Mouse (Mus musculus): ENCODE results near the gene Irak1bp1.

GRCm38 (mm10) chr9:82831891-82832290 is 2.6 kb downstream of the Irak1bp1 start:
- TF ChIP-seq ELF1 (IDR thresholded peaks at IDR 0.05; ENCODE audit: low read depth, low read length) (no peak), MXI1 (IDR thresholded peaks at IDR 0.05; ENCODE audit: low read depth, low read length) (no peak), EP300 (IDR thresholded peaks at IDR 0.05; ENCODE audit: low read depth in 1 of 2, low read length in 2 of 2) (no peak), POLR2AphosphoS5 (IDR thresholded peaks at IDR 0.05; ENCODE audit: borderline replicate concordance, low read depth, low read length) (no peak), USF1 (IDR thresholded peaks at IDR 0.05; ENCODE audit: low read depth, low read length) (no peak), CTCF (IDR thresholded peaks at IDR 0.05 in 2 of 3, conservative IDR thresholded peaks at IDR 0.05 in 1 of 3; ENCODE audit: control insufficient read depth in 1 of 3, insufficient read depth in 1 of 3, low read depth in 2 of 3, low read length in 3 of 3, poor library complexity in 1 of 3, severe bottlenecking in 1 of 3) (no peak), ZNF384 (IDR thresholded peaks at IDR 0.05; ENCODE audit: low read depth, low read length) (no peak), POLR2A (IDR thresholded peaks at IDR 0.05; ENCODE audit: control insufficient read depth in 1 of 2, insufficient read depth in 1 of 2, low read depth in 1 of 2, low read length in 2 of 2, poor library complexity in 1 of 2) (no peak)

All from MEL (cell line).